Mouse (Mus musculus) cerebellum, adult 2 months (tissue): ENCODE results near the gene Tiam1.

Experiments
- CTCF ChIP-seq: fragments of 200-500 bp; IDR thresholded peaks from 2 replicates; pipeline ENCODE4 v1.5.1; 2011; ENCODE audit warnings: low read depth, mild to moderate bottlenecking, control low read depth, low read length, moderate library complexity, borderline replicate concordance; ENCODE audit not compliant: insufficient read depth
- POLR2A ChIP-seq: fragments of 200-500 bp; IDR thresholded peaks from 2 replicates; pipeline ENCODE4 v1.6.1; 2011; ENCODE audit warnings: low read length, control low read depth, borderline replicate concordance; ENCODE audit not compliant: insufficient read depth

DNA sequence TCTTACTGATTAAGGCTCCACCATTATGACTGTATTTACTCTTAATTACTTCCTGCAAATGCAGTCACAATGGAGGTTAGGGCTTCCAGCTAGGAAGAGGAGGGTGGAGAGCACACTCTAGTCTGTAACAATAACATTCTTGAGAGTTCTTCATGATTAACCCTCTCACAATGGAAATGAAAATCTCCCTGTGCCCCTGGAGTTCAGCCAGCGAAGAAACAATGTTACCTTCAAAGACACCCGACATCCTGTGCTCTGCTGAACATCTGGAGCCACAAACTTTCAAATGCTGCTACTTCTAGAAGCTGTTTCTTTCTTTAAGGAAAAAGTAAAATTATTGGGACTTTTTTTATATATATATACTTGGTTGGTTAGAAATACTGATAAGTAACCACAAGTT lies 395.7 kb downstream of the Tiam1 start:
- no peak for TF ChIP-seq CTCF
- TF ChIP-seq POLR2A, result no peak
